Mouse (Mus musculus): ENCODE measurements at regions not wholly inside any gene's neighbourhood (a gene's known extent, or its start where the extent isn't known, plus 50 kb on each side); places are given as distances from the start of the nearest gene placed in this dataset.

- Histone ChIP-seq H3K27me3 (no peaks in the 10 kb centered on the region), H3K36me3 (no peaks in the 10 kb centered on the region), H3K9me3 (no peaks in the 10 kb centered on the region), H3K4me2 (no peak overlapping the region), H3K4me3 (no peak overlapping the region), H3K9ac (0 out of 2 replicates have a peak overlapping the region, but pooled peaks have one; percentile 6), H3K27ac (peak overlapping the region; percentile 60), H3K4me1 (peaks cover 51% of the 10 kb centered on the region)
- no peak for ATAC-seq (ENCODE audit: insufficient number of reproducible peaks, insufficient read depth, low FRiP score, low TSS enrichment, low read depth)
- 82% methylated on average over 2 of the region's 2 CpGs for WGBS
These were observed 90.0 kb upstream of the Ercc6l2 start for GRCm38 (mm10) chr13:63724843-63725582.

DNA sequence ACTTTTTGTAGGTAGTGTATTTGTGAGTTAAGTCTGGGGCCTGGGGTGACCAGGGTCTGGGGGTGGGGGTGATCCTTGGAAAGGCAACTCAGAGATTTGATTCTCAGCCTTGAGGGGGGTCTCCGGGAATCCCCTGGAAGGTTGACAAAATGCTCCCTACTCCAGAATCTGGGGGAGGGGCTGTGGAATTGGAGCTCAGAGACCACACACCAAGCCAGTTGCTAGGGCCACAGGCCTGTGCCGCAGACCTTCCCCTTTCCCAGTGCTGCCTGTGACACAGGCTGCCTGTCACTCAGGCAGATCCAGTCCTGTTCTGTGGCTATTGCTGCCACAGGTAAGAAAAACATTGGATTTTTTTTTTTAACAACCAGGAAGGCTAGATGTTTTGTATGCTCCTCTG, 89.0 kb upstream of the Ercc6l2 start:
- Histone ChIP-seq H3K27ac (no peak overlapping the region), H3K27me3 (no peaks in the 10 kb centered on the region), H3K36me3 (no peaks in the 10 kb centered on the region), H3K9ac (no peak overlapping the region), H3K4me3 (no peak overlapping the region), H3K4me2 (no peak overlapping the region), H3K4me1 (peaks cover 43% of the 10 kb centered on the region), H3K9me3 (no peaks in the 10 kb centered on the region)
- no peak for ATAC-seq (ENCODE audit: insufficient number of reproducible peaks, insufficient read depth, low FRiP score, low TSS enrichment, low read depth)
- WGBS, result 9% methylated on average over 2 of the region's 2 CpGs

GRCm38 (mm10) chr13:63726509-63726908, 88.5 kb upstream of the Ercc6l2 start:
- 86% methylated on average over 6 of the region's 6 CpGs for WGBS
- Histone ChIP-seq H3K9ac (no peak overlapping the region), H3K27me3 (no peaks in the 10 kb centered on the region), H3K27ac (no peak overlapping the region), H3K4me3 (no peak overlapping the region), H3K36me3 (no peaks in the 10 kb centered on the region), H3K4me2 (no peak overlapping the region), H3K9me3 (no peaks in the 10 kb centered on the region), H3K4me1 (peaks cover 39% of the 10 kb centered on the region)
- ATAC-seq (ENCODE audit: insufficient number of reproducible peaks, insufficient read depth, low FRiP score, low TSS enrichment, low read depth), result no peak

DNA sequence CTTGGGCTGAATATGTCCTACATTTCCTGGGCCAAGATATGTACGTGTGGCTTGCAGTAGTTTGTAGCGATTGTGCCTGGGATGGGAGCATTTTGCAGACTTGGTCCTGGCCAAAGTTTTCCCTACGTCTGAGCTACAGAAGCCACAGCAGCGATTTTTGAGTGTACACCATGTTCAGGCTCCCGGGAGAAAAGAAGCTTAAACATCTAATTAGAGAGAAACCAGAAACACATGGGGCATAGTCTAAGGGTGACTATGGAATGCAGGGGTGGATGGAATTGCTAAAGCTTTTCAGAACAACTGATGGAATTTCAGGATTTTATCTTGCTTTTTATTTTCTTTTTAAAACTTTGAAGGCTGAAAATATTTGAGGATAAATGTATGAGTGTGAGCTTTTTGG, 79.3 kb upstream of the Ercc6l2 start:
- ATAC-seq (ENCODE audit: insufficient number of reproducible peaks, insufficient read depth, low FRiP score, low TSS enrichment, low read depth), result no peak
- WGBS, result 30% methylated on average over 5 of the region's 5 CpGs
- H3K27ac ChIP-seq, result peak overlapping the region; percentile 30

DNA sequence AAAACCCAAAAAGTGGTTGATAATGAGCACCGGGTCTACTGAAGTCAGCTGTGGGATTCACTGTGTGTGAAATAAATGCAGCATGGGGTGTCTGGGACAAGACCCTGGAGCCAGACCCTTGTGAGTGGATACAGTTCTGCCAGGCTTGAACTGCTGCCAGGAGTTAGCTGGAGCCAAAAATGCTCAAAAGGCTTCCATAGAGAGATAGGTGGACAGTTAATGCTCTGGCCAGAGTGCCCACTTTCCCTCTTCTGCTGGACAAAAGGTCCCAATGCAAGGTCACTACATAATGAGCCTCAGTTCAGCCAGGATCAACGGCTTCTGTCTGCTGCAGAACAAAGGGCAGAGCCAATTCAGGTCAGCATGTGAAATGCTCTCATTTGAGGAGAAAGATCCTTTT, 73.2 kb upstream of the Ercc6l2 start:
- no peak for ATAC-seq (ENCODE audit: insufficient number of reproducible peaks, insufficient read depth, low FRiP score, low TSS enrichment, low read depth)
- H3K9ac ChIP-seq, result no peak overlapping the region
- no peaks in the 10 kb centered on the region for H3K27me3 ChIP-seq
- H3K27ac ChIP-seq, result no peak overlapping the region
- H3K4me1 ChIP-seq, result no peaks in the 10 kb centered on the region
- peaks cover under 1% of the 10 kb centered on the region; the same call in 1 of the 2 replicates for H3K9me3 ChIP-seq
- H3K36me3 ChIP-seq, result no peaks in the 10 kb centered on the region
- whole genome bisulfite sequencing, result 61% methylated on average over 2 of the region's 2 CpGs
- no peak overlapping the region for H3K4me3 ChIP-seq
- no peak overlapping the region for H3K4me2 ChIP-seq

More for the DNA sequence above, 79.3 kb upstream of the Ercc6l2 start:
- Histone ChIP-seq H3K4me2 (no peak overlapping the region; the same call in 1 of the 2 replicates), H3K4me3 (no peak overlapping the region), H3K27me3 (no peaks in the 10 kb centered on the region), H3K9me3 (peaks cover 4% of the 10 kb centered on the region; the same call in 1 of the 2 replicates), H3K36me3 (no peaks in the 10 kb centered on the region), H3K9ac (no peak overlapping the region), H3K4me1 (peaks cover 4% of the 10 kb centered on the region)

DNA sequence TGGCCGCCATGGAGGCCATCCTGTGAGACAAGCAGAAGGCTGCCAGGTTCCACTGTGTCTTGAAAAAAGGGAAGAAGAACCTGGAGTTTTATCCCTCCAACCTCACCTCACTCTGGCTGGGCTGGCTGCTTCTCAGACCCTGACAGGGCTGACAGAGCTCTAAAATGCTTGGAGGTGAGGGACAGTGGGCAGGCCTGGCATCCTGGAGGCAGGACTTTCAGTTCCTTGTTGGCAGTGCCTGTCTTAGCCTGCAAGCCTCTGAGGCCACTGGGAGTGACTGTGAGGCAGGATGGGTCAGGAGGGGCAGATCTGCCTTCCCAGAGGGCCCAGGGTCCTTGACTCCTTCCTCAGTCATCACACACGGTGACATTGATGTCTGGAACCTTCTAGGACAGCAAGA, 66.3 kb upstream of the Ercc6l2 start:
- no peaks in the 10 kb centered on the region for H3K4me1 ChIP-seq
- H3K36me3 ChIP-seq, result no peaks in the 10 kb centered on the region
- WGBS, result 82% methylated on average over 2 of the region's 2 CpGs
- H3K9ac ChIP-seq, result no peak overlapping the region
- H3K9me3 ChIP-seq, result peaks cover 10% of the 10 kb centered on the region; the same call in 1 of the 2 replicates
- no peak overlapping the region for H3K27ac ChIP-seq
- H3K4me3 ChIP-seq, result no peak overlapping the region
- no peak for ATAC-seq (ENCODE audit: insufficient number of reproducible peaks, insufficient read depth, low FRiP score, low TSS enrichment, low read depth)
- H3K27me3 ChIP-seq, result no peaks in the 10 kb centered on the region
- no peak overlapping the region for H3K4me2 ChIP-seq

DNA sequence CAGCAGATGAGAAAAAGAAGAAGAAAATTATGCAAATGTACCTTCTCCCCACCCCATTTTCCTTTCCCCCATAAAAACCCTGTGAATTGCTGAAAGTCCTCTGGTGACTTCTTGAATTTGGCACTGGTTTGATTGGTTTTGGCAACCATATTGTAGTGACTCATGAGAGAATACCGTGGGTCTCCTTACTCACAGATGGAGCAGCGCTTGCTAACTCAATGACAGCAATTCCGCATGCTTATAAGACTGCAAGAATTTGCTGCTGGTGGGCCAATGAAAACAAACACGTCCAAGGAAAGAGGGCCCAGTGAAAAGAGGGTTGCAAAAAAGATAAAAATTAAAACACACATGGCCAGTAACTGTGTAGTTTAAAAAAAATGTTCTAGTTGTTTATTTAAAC, 65.0 kb upstream of the Ercc6l2 start:
- Histone ChIP-seq H3K9me3 (peaks cover 10% of the 10 kb centered on the region; the same call in 1 of the 2 replicates), H3K36me3 (no peaks in the 10 kb centered on the region), H3K4me1 (no peaks in the 10 kb centered on the region), H3K27ac (no peak overlapping the region), H3K4me2 (no peak overlapping the region), H3K27me3 (no peaks in the 10 kb centered on the region), H3K9ac (no peak overlapping the region), H3K4me3 (no peak overlapping the region)
- WGBS, result 64% methylated on average over 4 of the region's 4 CpGs
- ATAC-seq (ENCODE audit: insufficient number of reproducible peaks, insufficient read depth, low FRiP score, low TSS enrichment, low read depth), result no peak

DNA sequence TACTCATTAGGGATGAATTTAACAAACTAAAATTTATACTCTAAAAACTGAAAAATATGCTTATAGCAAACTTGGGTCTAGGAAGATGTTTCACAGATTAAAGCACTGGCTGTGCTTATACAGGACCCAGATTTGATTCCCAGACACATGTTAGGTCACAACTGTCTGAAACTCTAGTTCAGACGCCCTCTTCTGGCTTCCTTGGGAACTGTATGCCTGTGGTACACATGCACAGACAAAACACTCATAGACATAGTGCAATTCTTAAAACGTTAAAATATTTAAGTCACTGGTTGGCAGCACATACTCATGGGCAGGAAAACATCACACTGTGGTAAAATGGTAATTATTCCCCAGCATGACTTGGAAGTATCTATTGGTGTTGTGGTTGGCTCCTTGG, 63.8 kb upstream of the Ercc6l2 start:
- Histone ChIP-seq H3K9ac (no peak overlapping the region), H3K4me3 (no peak overlapping the region), H3K9me3 (peaks cover 10% of the 10 kb centered on the region; the same call in 1 of the 2 replicates), H3K27me3 (no peaks in the 10 kb centered on the region), H3K36me3 (no peaks in the 10 kb centered on the region), H3K4me2 (no peak overlapping the region), H3K4me1 (no peaks in the 10 kb centered on the region), H3K27ac (no peak overlapping the region)
- WGBS, result 69% methylated on average over 2 of the region's 2 CpGs
- ATAC-seq (ENCODE audit: insufficient number of reproducible peaks, insufficient read depth, low FRiP score, low TSS enrichment, low read depth), result no peak

GRCm38 (mm10) chr13:63757061-63757460, 58.0 kb upstream of the Ercc6l2 start:
- no peaks in the 10 kb centered on the region for H3K36me3 ChIP-seq
- ATAC-seq (ENCODE audit: insufficient number of reproducible peaks, insufficient read depth, low FRiP score, low TSS enrichment, low read depth), result no peak
- no peaks in the 10 kb centered on the region for H3K27me3 ChIP-seq
- H3K27ac ChIP-seq, result no peak overlapping the region
- WGBS, result 69% methylated on average over 5 of the region's 5 CpGs
- H3K4me1 ChIP-seq, result no peaks in the 10 kb centered on the region
- H3K4me3 ChIP-seq, result no peak overlapping the region
- no peak overlapping the region for H3K9ac ChIP-seq
- H3K9me3 ChIP-seq, result peaks cover 6% of the 10 kb centered on the region; the same call in 1 of the 2 replicates
- no peak overlapping the region for H3K4me2 ChIP-seq

DNA sequence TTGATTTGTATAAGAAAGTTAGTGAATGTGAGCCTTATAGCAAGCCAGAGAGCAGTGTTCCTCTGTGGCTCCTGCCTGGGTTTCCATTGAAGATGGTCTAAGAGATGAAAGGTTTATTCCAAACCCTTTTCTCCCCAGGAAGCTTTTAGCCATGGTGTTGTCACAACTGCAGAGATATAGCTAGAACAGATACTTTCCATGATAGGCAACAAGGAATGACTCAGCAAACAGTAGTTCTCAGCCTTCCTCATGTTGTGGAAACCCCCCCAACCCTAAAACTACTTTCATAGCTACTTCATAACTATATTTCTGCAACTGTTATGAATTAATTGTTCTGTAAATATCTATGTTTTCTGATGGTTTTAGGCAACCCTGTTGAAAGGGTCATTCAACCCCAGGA, 53.5 kb upstream of the Ercc6l2 start:
- Histone ChIP-seq H3K27ac (no peak overlapping the region), H3K27me3 (no peaks in the 10 kb centered on the region), H3K4me1 (no peaks in the 10 kb centered on the region), H3K9ac (no peak overlapping the region), H3K4me2 (no peak overlapping the region), H3K36me3 (no peaks in the 10 kb centered on the region), H3K9me3 (0 out of 2 replicates have a peak, but pooled peaks cover 3% of the 10 kb centered on the region), H3K4me3 (no peak overlapping the region)
- no peak for ATAC-seq (ENCODE audit: insufficient number of reproducible peaks, insufficient read depth, low FRiP score, low TSS enrichment, low read depth)
